Mouse (Mus musculus) liver, embryonic 14.5 days (tissue): ENCODE results near the gene Cd302. TPM values are rescaled to one million over a fixed set of nuclear protein-coding genes. Genes with fewer than 3 reads are reported as not detected.

Experiments
- ATAC-seq: fragments of 200-750 bp; cut with Nextera tagmentation; 2 replicates; pipeline ENCODE4 v1.8.0; 2017; ENCODE audit warnings: moderate number of reproducible peaks, mild to moderate bottlenecking, moderate library complexity; ENCODE audit not compliant: insufficient read depth
- DNase-seq, 3 experiments: peaks; one replicate each; pipeline ENCODE4 v3.0.0-alpha.2; 2012 to 2013; ENCODE audit warnings: low read depth in 3 of 3, low spot score in 3 of 3
- H3K27ac ChIP-seq: fragments of 300-500 bp; sonication (generic); 2 replicates; pipeline ENCODE4 v1.5.1; 2014; ENCODE audit warnings: moderate library complexity, mild to moderate bottlenecking, control low read depth, inconsistent platforms
- H3K27me3 ChIP-seq: fragments of 300-500 bp; sonication (generic); 2 replicates; pipeline ENCODE4 v1.6.1; 2014; ENCODE audit warnings: mild to moderate bottlenecking, low read length, moderate library complexity; ENCODE audit not compliant: control insufficient read depth, insufficient read depth
- H3K36me3 ChIP-seq: fragments of 300-500 bp; sonication (generic); replicated peaks from 2 replicates; pipeline ENCODE4 v1.6.1; 2014; ENCODE audit warnings: low read depth; ENCODE audit not compliant: control insufficient read depth, insufficient read depth
- H3K4me1 ChIP-seq, 2 experiments: fragments of 200-500 bp in 1 of 2; fragments of 300-500 bp in 1 of 2; sonication (generic) in 1 of 2; replicated peaks; 2 replicates each; pipeline ENCODE4 v1.6.1; 2012 to 2014; ENCODE audit warnings: antibody characterized with exemption in 1 of 2, inconsistent platforms in 1 of 2, low read length in 1 of 2; ENCODE audit not compliant: control insufficient read depth in 2 of 2, insufficient read depth in 2 of 2
- H3K4me2 ChIP-seq: fragments of 300-500 bp; sonication (generic); 2 replicates; pipeline ENCODE4 v1.6.1; 2014; ENCODE audit warnings: low read depth, mild to moderate bottlenecking, control low read depth, moderate library complexity
- H3K4me3 ChIP-seq, 2 experiments: fragments of 200-500 bp in 1 of 2; fragments of 300-500 bp in 1 of 2; sonication (generic) in 1 of 2; 2 replicates each; pipeline ENCODE4 v1.5.1; 2012 to 2014; ENCODE audit warnings: low read depth in 2 of 2, low read length in 2 of 2, mild to moderate bottlenecking in 2 of 2, control low read depth in 1 of 2, inconsistent platforms in 1 of 2, moderate library complexity in 1 of 2; ENCODE audit not compliant: insufficient read depth in 1 of 2
- H3K9ac ChIP-seq: fragments of 300-500 bp; sonication (generic); replicated peaks from 2 replicates; pipeline ENCODE4 v1.6.1; 2014; ENCODE audit warnings: mild to moderate bottlenecking, control low read depth, moderate library complexity
- H3K9me3 ChIP-seq: fragments of 300-500 bp; sonication (generic); 2 replicates; pipeline ENCODE4 v1.6.1; 2016; ENCODE audit warnings: low read length, mixed read lengths; ENCODE audit not compliant: control insufficient read depth
- CTCF ChIP-seq: IDR thresholded peaks from 2 replicates; pipeline ENCODE4 v1.5.1; 2016; ENCODE audit warnings: antibody characterized with exemption, low read depth, control low read depth
- EP300 ChIP-seq: IDR thresholded peaks from 2 replicates; pipeline ENCODE4 v1.6.1; 2016; ENCODE audit warnings: antibody characterized with exemption, low read depth
- WGBS: fragments of 180-500 bp; shearing (Covaris S2); extraction: QIAGEN DNeasy Blood & Tissue Kit; methylation state at CpG from one replicate; pipeline ENCODE4 v1.1.7; 2014; ENCODE audit not compliant: insufficient replicate concordance; 5-methylcytosine and 5-hydroxymethylcytosine counted together
- polyA plus RNA-seq, 2 experiments: library from polyadenylated mRNA; depleted of rRNA in 1 of 2; stranded (reverse) in 1 of 2; unstranded in 1 of 2; fragments of >200 nt; fragmentation: Nextera tagmentation in 1 of 2; extraction: Ambion mirVana in 1 of 2; gene quantifications; 2 replicates each; pipeline versions ENCODE4 v1.2.1 to v1.2.3; 2012 to 2014

The Cd302 gene
- polyA plus RNA-seq, 2 experiments, result 24.6 to 75.5 TPM

DNA sequence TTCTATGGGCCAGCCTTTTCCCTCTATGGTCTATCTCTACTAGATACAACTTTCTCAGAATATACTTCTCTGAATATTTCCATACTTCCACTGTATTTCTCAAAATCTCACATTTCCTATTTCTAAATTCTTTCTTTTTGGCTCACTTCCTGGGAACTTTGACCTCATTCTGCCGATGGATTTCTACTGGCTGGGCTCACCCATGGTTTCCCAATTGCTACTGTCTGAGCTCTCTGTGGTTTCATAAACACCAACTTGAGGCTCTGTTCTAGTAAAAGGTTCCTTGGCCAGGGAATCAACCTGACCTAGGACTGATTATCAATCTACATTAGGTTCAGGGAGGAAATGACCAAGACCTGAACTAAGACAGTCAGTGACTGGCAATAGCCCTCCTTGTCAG, 5.2 kb upstream of the Cd302 start:
- no peak overlapping the region for H3K27ac ChIP-seq
- H3K4me2 ChIP-seq, result no peak overlapping the region
- H3K27me3 ChIP-seq, result peaks cover 4% of the 10 kb centered on the region; the same call in 1 of the 2 replicates
- DNase-seq (no peak), ATAC-seq (no peak)
- TF ChIP-seq EP300, result no peak
- no peak for TF ChIP-seq CTCF
- no peaks in the 10 kb centered on the region for H3K9me3 ChIP-seq
- 48% methylated on average over 1 of the region's 1 CpGs for WGBS
- H3K36me3 ChIP-seq, result no peaks in the 10 kb centered on the region
- H3K9ac ChIP-seq, result no peak overlapping the region
- H3K4me3 ChIP-seq, result no peak overlapping the region
- H3K4me1 ChIP-seq, result no peaks in the 10 kb centered on the region; a peak in 1 of 4 replicates

- no peak overlapping the region for H3K4me2 ChIP-seq
- no peak overlapping the region for H3K4me3 ChIP-seq
- H3K27me3 ChIP-seq, result peaks cover 10% of the 10 kb centered on the region
- H3K27ac ChIP-seq, result no peak overlapping the region
- no peaks in the 10 kb centered on the region for H3K9me3 ChIP-seq
- WGBS, result 13% methylated on average over 4 of the region's 4 CpGs
- H3K36me3 ChIP-seq, result no peaks in the 10 kb centered on the region
- no peak for ATAC-seq
- H3K4me1 ChIP-seq, result no peaks in the 10 kb centered on the region; a peak in 1 of 4 replicates
- H3K9ac ChIP-seq, result no peak overlapping the region
- no peak for DNase-seq
- no peak for TF ChIP-seq CTCF
- no peak for TF ChIP-seq EP300
Measured at GRCm38 (mm10) chr2:60288606-60289005, 4.3 kb upstream of the Cd302 start.

GRCm38 (mm10) chr2:60285107-60285617, 874 bp upstream of the Cd302 start:
- Histone ChIP-seq H3K4me3 (no peak overlapping the region), H3K36me3 (no peaks in the 10 kb centered on the region), H3K4me2 (no peak overlapping the region), H3K27me3 (peaks cover 18% of the 10 kb centered on the region), H3K27ac (no peak overlapping the region), H3K9ac (no peak overlapping the region), H3K4me1 (no peaks in the 10 kb centered on the region; a peak in 1 of 4 replicates), H3K9me3 (no peaks in the 10 kb centered on the region)
- no peak for TF ChIP-seq EP300
- TF ChIP-seq CTCF, result no peak
- 66% methylated on average over 8 of the region's 8 CpGs for WGBS
- ATAC-seq (no peak), DNase-seq (no peak)

DNA sequence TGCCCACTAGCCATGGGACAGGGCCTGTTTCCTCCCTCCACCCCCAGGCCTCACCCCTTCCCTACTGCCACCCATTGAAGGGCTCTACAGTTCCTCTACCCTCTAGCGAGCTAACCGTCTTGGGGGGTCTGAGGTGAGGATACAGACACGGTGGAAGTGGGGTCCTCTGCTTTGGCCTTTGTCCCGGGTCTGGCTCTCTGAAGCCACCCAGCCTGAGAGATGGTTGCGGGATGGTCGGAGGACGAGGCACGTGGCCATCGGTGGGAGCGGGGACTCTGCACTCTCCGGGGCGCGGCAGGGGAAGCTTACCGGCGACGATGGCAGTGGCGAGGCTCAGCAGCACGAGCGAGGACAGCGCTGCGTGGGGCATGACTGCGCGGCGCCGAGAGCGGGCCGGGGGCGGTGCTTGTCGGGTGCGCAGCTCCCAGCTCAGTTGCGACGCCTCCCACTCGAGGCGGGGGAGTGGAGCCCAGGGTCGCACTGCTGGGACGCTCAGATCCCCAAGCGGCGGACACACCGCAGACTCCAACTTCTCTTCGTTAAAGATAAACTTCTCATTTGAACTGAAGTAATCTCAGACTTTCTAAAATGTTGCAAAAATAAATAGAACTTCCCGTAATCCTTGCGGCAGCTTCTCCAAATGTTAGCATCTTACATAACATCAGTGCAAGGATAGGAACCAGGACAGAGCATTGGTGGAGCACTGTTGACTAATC, 379 bp downstream of the Cd302 start:
- Histone ChIP-seq H3K36me3 (no peaks in the 10 kb centered on the region), H3K27me3 (peaks cover 18% of the 10 kb centered on the region), H3K9ac (peak overlapping the region; percentile 16; the same call in 1 of the 2 replicates), H3K27ac (peak overlapping the region; percentile 52), H3K4me2 (peak overlapping the region; percentile 60), H3K9me3 (no peaks in the 10 kb centered on the region), H3K4me3 (peak overlapping the region; percentile 45 to 47), H3K4me1 (no peaks in the 10 kb centered on the region; a peak in 1 of 4 replicates)
- no peak for TF ChIP-seq EP300
- TF ChIP-seq CTCF, result no peak
- ATAC-seq (peak; percentile 64; the same call in 1 of the 2 replicates), DNase-seq (no peak)
- 2% methylated on average over 42 of the region's 42 CpGs for WGBS

DNA sequence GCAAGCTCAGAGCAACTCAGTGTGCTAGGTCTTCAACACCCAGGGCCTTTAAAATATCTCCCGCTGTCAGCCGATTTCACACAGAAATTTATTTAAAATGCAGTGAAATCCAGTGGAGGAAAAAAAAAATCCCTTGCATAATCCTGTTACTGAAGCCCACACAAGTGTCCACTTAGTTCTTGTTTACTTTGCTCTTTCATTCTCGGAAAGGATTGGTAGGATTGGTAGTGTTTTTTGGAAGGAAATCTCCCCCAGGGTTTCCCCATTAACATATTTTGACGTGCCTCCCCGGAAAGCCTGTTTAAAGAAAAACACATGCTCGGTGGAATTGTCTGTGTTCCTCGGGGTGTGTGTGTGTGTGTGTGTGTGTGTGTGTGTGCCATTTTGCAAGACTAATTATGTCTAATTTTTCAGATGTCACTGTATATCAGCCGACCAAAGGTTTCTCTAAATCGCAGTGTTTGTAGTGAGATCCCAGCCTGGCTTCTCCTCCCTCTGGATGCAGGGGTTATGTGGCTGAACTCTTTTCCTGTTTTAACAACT, 1.0 kb downstream of the Cd302 start:
- no peaks in the 10 kb centered on the region for H3K36me3 ChIP-seq
- peaks cover 18% of the 10 kb centered on the region for H3K27me3 ChIP-seq
- no peaks in the 10 kb centered on the region for H3K9me3 ChIP-seq
- no peaks in the 10 kb centered on the region for H3K4me1 ChIP-seq
- H3K4me3 ChIP-seq, result peak overlapping the region; percentile 45 to 47
- ATAC-seq (no peak), DNase-seq (no peak)
- H3K4me2 ChIP-seq, result peak overlapping the region; percentile 60
- no peak overlapping the region for H3K27ac ChIP-seq
- 21% methylated on average over 9 of the region's 9 CpGs for WGBS
- no peak overlapping the region for H3K9ac ChIP-seq
- no peak for TF ChIP-seq EP300
- TF ChIP-seq CTCF, result no peak
